Mouse (Mus musculus): ENCODE results near the gene Mtpn.

- TF ChIP-seq EP300 (IDR thresholded peaks at IDR 0.05; ENCODE audit: low read length) (no peak), MAX (IDR thresholded peaks at IDR 0.05; ENCODE audit: low read length) (no peak), CTCF (conservative IDR thresholded peaks at IDR 0.05 in 1 of 2, IDR thresholded peaks at IDR 0.05 in 1 of 2; ENCODE audit: low read depth in 2 of 2, low read length in 2 of 2) (no peak), CHD1 (IDR thresholded peaks at IDR 0.05; ENCODE audit: low read depth, low read length) (no peak), CHD2 (IDR thresholded peaks at IDR 0.05; ENCODE audit: low read length) (no peak), ZMIZ1 (IDR thresholded peaks at IDR 0.05; ENCODE audit: low read depth, low read length) (no peak), MAFK (IDR thresholded peaks at IDR 0.05; ENCODE audit: insufficient replicate concordance, low read length) (no peak), ETS1 (conservative IDR thresholded peaks at IDR 0.05; ENCODE audit: low read depth, low read length) (no peak), SMC3 (IDR thresholded peaks at IDR 0.05; ENCODE audit: low read depth, low read length) (no peak)
Observed at GRCm38 (mm10) chr6:35538757-35539303, 858 bp downstream of the Mtpn start.

All from CH12.LX (cell line).